Mouse (Mus musculus): ENCODE data around the gene Acat3. TPM values are rescaled to one million over a fixed set of nuclear protein-coding genes. Genes with fewer than 3 reads are reported as not detected.
"Not testable (repeated sequence)": the region's sequence is repeated elsewhere in the genome, so short reads cannot be mapped to it uniquely, and the experiment has no call there.

Gene Acat3
- polyA plus RNA-seq, 2 experiments = 3.9 to 4.4 TPM

- no peak overlapping the region for H3K9ac ChIP-seq (replicated peaks)
- ATAC-seq (ENCODE audit: insufficient read depth) (no peak), DNase-seq (ENCODE audit: low read depth in 3 of 3, low spot score in 3 of 3) (no peak)
- H3K4me2 ChIP-seq (ENCODE audit: low read depth) = no peak overlapping the region
- no peak overlapping the region for H3K27ac ChIP-seq
- H3K36me3 ChIP-seq (replicated peaks; ENCODE audit: control insufficient read depth, insufficient read depth, low read depth) = no peaks in the 10 kb centered on the region
- no peaks in the 10 kb centered on the region for H3K9me3 ChIP-seq (ENCODE audit: control insufficient read depth, low read length)
- H3K4me3 ChIP-seq (ENCODE audit: insufficient read depth in 1 of 2, low read depth in 2 of 2, low read length in 2 of 2) = no peak overlapping the region
- H3K4me1 ChIP-seq (replicated peaks; ENCODE audit: control insufficient read depth in 2 of 2, insufficient read depth in 2 of 2, low read length in 1 of 2) = peaks cover 0 to 13% of the 10 kb centered on the region in 2 experiments; a peak in 3 of 4 replicates
- 56% methylated on average over 2 of the region's 2 CpGs for WGBS (ENCODE audit: insufficient replicate concordance)
- H3K27me3 ChIP-seq (ENCODE audit: control insufficient read depth, insufficient read depth, low read length) = no peaks in the 10 kb centered on the region
- TF ChIP-seq CTCF (IDR thresholded peaks at IDR 0.05; ENCODE audit: low read depth) = no peak
- no peak for TF ChIP-seq EP300 (IDR thresholded peaks at IDR 0.05; ENCODE audit: low read depth)
Observed at GRCm38 (mm10) chr17:12937412-12937970, 2.9 kb downstream of the Acat3 start.

- WGBS (ENCODE audit: insufficient replicate concordance) = 36% methylated on average over 4 of the region's 4 CpGs
- Histone ChIP-seq H3K4me1 (replicated peaks; ENCODE audit: control insufficient read depth in 2 of 2, insufficient read depth in 2 of 2, low read length in 1 of 2) (peaks cover 0 to 9% of the 10 kb centered on the region in 2 experiments; a peak in 2 of 4 replicates), H3K36me3 (replicated peaks; ENCODE audit: control insufficient read depth, insufficient read depth, low read depth) (no peaks in the 10 kb centered on the region), H3K27ac (no peak overlapping the region), H3K4me3 (ENCODE audit: insufficient read depth in 1 of 2, low read depth in 2 of 2, low read length in 2 of 2) (no peak overlapping the region), H3K9ac (replicated peaks) (no peak overlapping the region), H3K4me2 (ENCODE audit: low read depth) (no peak overlapping the region), H3K27me3 (ENCODE audit: control insufficient read depth, insufficient read depth, low read length) (no peaks in the 10 kb centered on the region), H3K9me3 (ENCODE audit: control insufficient read depth, low read length) (no peaks in the 10 kb centered on the region)
- no peak for TF ChIP-seq EP300 (IDR thresholded peaks at IDR 0.05; ENCODE audit: low read depth)
- TF ChIP-seq CTCF (IDR thresholded peaks at IDR 0.05; ENCODE audit: low read depth) = no peak
- no peak for ATAC-seq (ENCODE audit: insufficient read depth)
- DNase-seq (ENCODE audit: low read depth in 3 of 3, low spot score in 3 of 3) = no peak
Observed at GRCm38 (mm10) chr17:12935719-12936118, 4.7 kb downstream of the Acat3 start.

- not testable (repeated sequence) for H3K36me3 ChIP-seq (replicated peaks; ENCODE audit: control insufficient read depth, insufficient read depth, low read depth); H3K9me3 ChIP-seq (ENCODE audit: control insufficient read depth, low read length); H3K4me3 ChIP-seq (ENCODE audit: insufficient read depth in 1 of 2, low read depth in 2 of 2, low read length in 2 of 2); ATAC-seq (ENCODE audit: insufficient read depth); H3K9ac ChIP-seq (replicated peaks); H3K27ac ChIP-seq; DNase-seq (ENCODE audit: low read depth in 3 of 3, low spot score in 3 of 3); H3K4me2 ChIP-seq (ENCODE audit: low read depth); H3K27me3 ChIP-seq (ENCODE audit: control insufficient read depth, insufficient read depth, low read length); H3K4me1 ChIP-seq (replicated peaks; ENCODE audit: control insufficient read depth in 2 of 2, insufficient read depth in 2 of 2, low read length in 1 of 2)
- WGBS (ENCODE audit: insufficient replicate concordance) = 82% methylated on average over 5 of the region's 5 CpGs
Observed at GRCm38 (mm10) chr17:12931576-12931975, 8.8 kb downstream of the Acat3 start.

- Histone ChIP-seq H3K4me3 (ENCODE audit: insufficient read depth in 1 of 2, low read depth in 2 of 2, low read length in 2 of 2) (no peak overlapping the region), H3K27me3 (ENCODE audit: control insufficient read depth, insufficient read depth, low read length) (no peaks in the 10 kb centered on the region), H3K36me3 (replicated peaks; ENCODE audit: control insufficient read depth, insufficient read depth, low read depth) (peaks cover 49% of the 10 kb centered on the region), H3K27ac (no peak overlapping the region), H3K9me3 (ENCODE audit: control insufficient read depth, low read length) (no peaks in the 10 kb centered on the region), H3K4me2 (ENCODE audit: low read depth) (no peak overlapping the region), H3K4me1 (replicated peaks; ENCODE audit: control insufficient read depth in 2 of 2, insufficient read depth in 2 of 2, low read length in 1 of 2) (0 out of 4 replicates have a peak, but pooled peaks cover 0 to 2% of the 10 kb centered on the region in 2 experiments), H3K9ac (replicated peaks) (no peak overlapping the region)
- ATAC-seq (ENCODE audit: insufficient read depth) (no peak), DNase-seq (ENCODE audit: low read depth in 3 of 3, low spot score in 3 of 3) (no peak)
- TF ChIP-seq CTCF (IDR thresholded peaks at IDR 0.05; ENCODE audit: low read depth) = no peak
- no peak for TF ChIP-seq EP300 (IDR thresholded peaks at IDR 0.05; ENCODE audit: low read depth)
- 85% methylated on average over 8 of the region's 8 CpGs for WGBS (ENCODE audit: insufficient replicate concordance)
Observed at GRCm38 (mm10) chr17:12925703-12926180, 14.7 kb downstream of the Acat3 start.

GRCm38 (mm10) chr17:12925001-12925400 lies 15.4 kb downstream of the Acat3 start:
- no peaks in the 10 kb centered on the region for H3K4me1 ChIP-seq (replicated peaks; ENCODE audit: control insufficient read depth in 2 of 2, insufficient read depth in 2 of 2, low read length in 1 of 2)

More at GRCm38 (mm10) chr17:12925001-12925400, 15.4 kb downstream of the Acat3 start:
- WGBS (ENCODE audit: insufficient replicate concordance) = 73% methylated on average over 3 of the region's 3 CpGs
- peak; percentile 52 for ATAC-seq (ENCODE audit: insufficient read depth)
- no peaks in the 10 kb centered on the region for H3K27me3 ChIP-seq (ENCODE audit: control insufficient read depth, insufficient read depth, low read length)
- TF ChIP-seq CTCF (IDR thresholded peaks at IDR 0.05; ENCODE audit: low read depth) (no peak), EP300 (IDR thresholded peaks at IDR 0.05; ENCODE audit: low read depth) (no peak)
- no peak overlapping the region for H3K4me2 ChIP-seq (ENCODE audit: low read depth)
- H3K27ac ChIP-seq = no peak overlapping the region
- no peaks in the 10 kb centered on the region for H3K9me3 ChIP-seq (ENCODE audit: control insufficient read depth, low read length)
- no peak overlapping the region for H3K4me3 ChIP-seq (ENCODE audit: insufficient read depth in 1 of 2, low read depth in 2 of 2, low read length in 2 of 2)
- H3K36me3 ChIP-seq (replicated peaks; ENCODE audit: control insufficient read depth, insufficient read depth, low read depth) = peaks cover 57% of the 10 kb centered on the region
- peak in 2 of 3 experiments; percentile 17 to 43 for DNase-seq (ENCODE audit: low read depth in 3 of 3, low spot score in 3 of 3)
- H3K9ac ChIP-seq (replicated peaks) = no peak overlapping the region

Data from liver, embryonic 14.5 days (tissue).